Mouse (Mus musculus) embryonic facial prominence, embryonic 10.5 days (tissue): ENCODE data around the gene Leng8. TPM values are rescaled to one million over a fixed set of nuclear protein-coding genes. Genes with fewer than 3 reads are reported as not detected.

Experiments
- DNase-seq: peaks from one replicate; pipeline ENCODE4 v3.0.0-alpha.2; 2017; ENCODE audit warnings: low spot score
- H3K27ac ChIP-seq: fragments of 300-500 bp; sonication (generic); replicated peaks from 2 replicates; pipeline ENCODE4 v1.5.1; 2016; ENCODE audit warnings: mild to moderate bottlenecking
- H3K27me3 ChIP-seq: fragments of 300-500 bp; sonication (generic); replicated peaks from 2 replicates; pipeline ENCODE4 v1.6.1; 2016; ENCODE audit warnings: low read depth, mild to moderate bottlenecking; ENCODE audit not compliant: poor library complexity, severe bottlenecking
- H3K36me3 ChIP-seq: fragments of 300-500 bp; sonication (generic); replicated peaks from 2 replicates; pipeline ENCODE4 v1.6.1; 2016; ENCODE audit warnings: mild to moderate bottlenecking, moderate library complexity
- H3K4me1 ChIP-seq: fragments of 300-500 bp; sonication (generic); 2 replicates; pipeline ENCODE4 v1.6.1; 2016
- H3K4me3 ChIP-seq: fragments of 300-500 bp; sonication (generic); 2 replicates; pipeline ENCODE4 v1.5.1; 2016; ENCODE audit warnings: mild to moderate bottlenecking, moderate library complexity
- H3K9me3 ChIP-seq: fragments of 300-500 bp; sonication (generic); 2 replicates; pipeline ENCODE4 v1.6.1; 2016; ENCODE audit warnings: mild to moderate bottlenecking
- WGBS: fragments of 180-500 bp; shearing (Covaris S2); methylation state at CpG from one replicate; pipeline ENCODE4 v1.1.7; 2016; 5-methylcytosine and 5-hydroxymethylcytosine counted together
- polyA plus RNA-seq: library from polyadenylated mRNA; unstranded; fragments of >200 nt; fragmentation: Nextera tagmentation; extraction: Ambion mirVana; gene quantifications from 2 replicates; pipeline ENCODE4 v1.2.1, GENCODE M21; 2016

Gene Leng8
- polyA plus RNA-seq, 1 experiment from 2014 or later, result 68.2 TPM

GRCm38 (mm10) chr7:4144766-4145551, 8.1 kb downstream of the Leng8 start:
- Histone ChIP-seq H3K27me3 (peaks cover under 1% of the 10 kb centered on the region), H3K4me1 (peaks cover 16% of the 10 kb centered on the region), H3K27ac (no peak overlapping the region), H3K36me3 (peaks cover 86% of the 10 kb centered on the region), H3K9me3 (no peaks in the 10 kb centered on the region), H3K4me3 (no peak overlapping the region; the same call in 1 of the 2 replicates)
- 96% methylated on average over 20 of the region's 20 CpGs for WGBS
- peak; percentile 7 for DNase-seq

- Histone ChIP-seq H3K4me3 (no peak overlapping the region; the same call in 1 of the 2 replicates), H3K36me3 (peaks cover 79% of the 10 kb centered on the region)
- DNase-seq, result peak; percentile 42
Observed at GRCm38 (mm10) chr7:4145552-4146190, 8.8 kb downstream of the Leng8 start.

DNA sequence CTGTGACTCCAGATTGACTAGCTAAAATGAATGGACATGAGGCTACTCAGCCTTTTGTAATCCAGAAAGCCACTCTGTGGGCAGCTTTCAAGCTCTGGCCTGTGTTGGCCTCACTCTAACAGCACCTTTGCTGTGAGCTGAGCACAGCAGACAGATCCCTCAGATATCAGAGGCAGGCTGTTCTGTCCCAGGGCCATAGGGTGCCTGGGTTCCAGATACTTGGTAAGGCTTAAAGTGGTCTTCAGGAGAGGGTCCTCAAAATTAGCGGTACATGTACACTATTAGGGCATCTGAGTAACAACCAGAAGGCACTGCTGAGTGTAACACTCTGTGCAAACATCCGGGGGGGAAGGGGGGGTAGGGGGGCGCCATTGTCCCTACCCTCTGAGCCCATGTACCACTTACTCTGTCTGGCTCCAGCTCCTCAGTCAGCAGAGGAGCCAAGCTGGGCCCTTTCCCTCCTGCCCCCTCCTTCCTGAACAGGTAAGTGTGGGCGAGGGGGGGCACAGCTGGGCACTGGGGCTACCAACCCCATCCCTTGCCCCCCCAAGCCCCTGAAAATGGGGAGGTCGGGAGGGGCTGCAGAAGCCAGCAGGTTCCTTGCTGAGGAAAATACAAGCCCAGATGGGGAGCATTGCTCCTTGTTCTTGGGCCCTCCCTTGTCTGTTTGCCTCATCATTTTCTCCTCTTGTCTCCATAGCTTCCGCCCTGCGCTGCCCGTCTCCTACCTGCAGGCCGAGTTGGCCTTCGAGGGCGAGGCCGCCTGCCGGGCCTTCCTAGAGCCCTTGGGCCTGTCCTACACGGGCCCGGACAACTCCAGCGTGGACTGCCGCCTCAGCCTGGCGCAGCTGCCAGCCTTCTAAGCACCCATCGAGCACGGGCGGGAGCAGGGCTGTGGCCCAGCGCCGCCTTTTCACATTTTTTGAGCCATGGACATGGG, 9.7 kb downstream of the Leng8 start:
- Histone ChIP-seq H3K4me1 (peaks cover 26% of the 10 kb centered on the region), H3K4me3 (no peak overlapping the region), H3K36me3 (peaks cover 70% of the 10 kb centered on the region), H3K9me3 (no peaks in the 10 kb centered on the region), H3K27ac (no peak overlapping the region), H3K27me3 (peaks cover 16% of the 10 kb centered on the region)
- 93% methylated on average over 23 of the region's 23 CpGs for WGBS
- peak; percentile 5 for DNase-seq

More at GRCm38 (mm10) chr7:4145552-4146190, 8.8 kb downstream of the Leng8 start:
- H3K27me3 ChIP-seq, result peaks cover 8% of the 10 kb centered on the region
- 73% methylated on average over 6 of the region's 6 CpGs for WGBS
- no peaks in the 10 kb centered on the region for H3K9me3 ChIP-seq
- no peak overlapping the region for H3K27ac ChIP-seq
- H3K4me1 ChIP-seq, result peaks cover 23% of the 10 kb centered on the region

DNA sequence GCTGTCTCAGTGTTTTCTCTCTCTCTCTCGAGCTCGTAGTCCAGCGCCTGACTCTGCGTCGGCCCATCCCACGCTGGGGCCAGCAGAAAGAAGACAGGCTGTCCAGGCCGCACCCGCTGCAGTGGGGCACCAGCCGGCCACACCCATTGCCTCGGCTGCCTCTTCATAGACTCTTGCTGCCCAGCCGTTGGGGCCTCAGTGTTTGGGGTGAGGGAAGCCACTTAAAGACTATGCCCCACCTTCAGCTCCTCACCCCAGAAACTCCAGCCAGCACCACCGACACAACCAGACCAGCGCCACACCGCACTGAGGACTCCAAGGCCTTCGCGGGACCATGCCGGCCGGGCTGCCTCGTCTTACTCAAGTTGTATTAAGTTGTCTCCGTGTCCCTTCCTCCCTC, 10.5 kb downstream of the Leng8 start:
- H3K36me3 ChIP-seq, result peaks cover 62% of the 10 kb centered on the region
- peak; percentile 6 for DNase-seq
- 93% methylated on average over 17 of the region's 20 CpGs for WGBS

DNA sequence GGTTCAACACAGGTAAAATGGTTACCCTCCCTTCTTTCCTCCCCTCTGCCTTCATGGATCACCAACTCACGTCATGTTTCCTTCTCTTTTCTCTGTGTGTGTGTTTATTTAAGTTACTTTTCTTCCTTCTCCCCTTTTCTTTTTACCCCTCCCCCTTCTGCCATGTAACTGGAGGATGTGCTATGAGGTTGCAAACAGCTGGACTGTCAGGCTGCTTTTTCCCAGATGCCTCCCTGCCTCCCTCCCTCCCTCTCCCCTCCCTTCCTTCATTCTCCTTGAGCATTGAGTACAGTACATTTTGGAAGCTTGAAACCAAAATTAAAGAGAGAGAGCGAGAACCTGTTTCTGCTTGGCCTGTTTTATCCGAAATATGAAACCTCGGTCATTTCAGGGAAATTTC, 11.0 kb downstream of the Leng8 start:
- Histone ChIP-seq H3K36me3 (peaks cover 57% of the 10 kb centered on the region), H3K4me3 (no peak overlapping the region), H3K9me3 (no peaks in the 10 kb centered on the region), H3K27me3 (peaks cover 28% of the 10 kb centered on the region), H3K4me1 (peaks cover 26% of the 10 kb centered on the region), H3K27ac (no peak overlapping the region)
- WGBS, result 88% methylated on average over 4 of the region's 4 CpGs
- peak; percentile 5 for DNase-seq

More for the DNA sequence above, 10.5 kb downstream of the Leng8 start:
- H3K4me1 ChIP-seq, result peaks cover 26% of the 10 kb centered on the region
- H3K27ac ChIP-seq, result no peak overlapping the region
- H3K9me3 ChIP-seq, result no peaks in the 10 kb centered on the region
- H3K27me3 ChIP-seq, result peaks cover 25% of the 10 kb centered on the region
- H3K4me3 ChIP-seq, result no peak overlapping the region

- WGBS, result 29% methylated on average over 18 of the region's 18 CpGs
- H3K4me1 ChIP-seq, result peaks cover 26% of the 10 kb centered on the region
- no peaks in the 10 kb centered on the region for H3K9me3 ChIP-seq
- H3K27me3 ChIP-seq, result peaks cover 30% of the 10 kb centered on the region
- H3K4me3 ChIP-seq, result peak overlapping the region; percentile 77
- H3K27ac ChIP-seq, result peak overlapping the region; percentile 82
- peaks cover 50% of the 10 kb centered on the region for H3K36me3 ChIP-seq
- DNase-seq, result peak; percentile 19
Observed at GRCm38 (mm10) chr7:4148341-4149208, 11.7 kb downstream of the Leng8 start.

DNA sequence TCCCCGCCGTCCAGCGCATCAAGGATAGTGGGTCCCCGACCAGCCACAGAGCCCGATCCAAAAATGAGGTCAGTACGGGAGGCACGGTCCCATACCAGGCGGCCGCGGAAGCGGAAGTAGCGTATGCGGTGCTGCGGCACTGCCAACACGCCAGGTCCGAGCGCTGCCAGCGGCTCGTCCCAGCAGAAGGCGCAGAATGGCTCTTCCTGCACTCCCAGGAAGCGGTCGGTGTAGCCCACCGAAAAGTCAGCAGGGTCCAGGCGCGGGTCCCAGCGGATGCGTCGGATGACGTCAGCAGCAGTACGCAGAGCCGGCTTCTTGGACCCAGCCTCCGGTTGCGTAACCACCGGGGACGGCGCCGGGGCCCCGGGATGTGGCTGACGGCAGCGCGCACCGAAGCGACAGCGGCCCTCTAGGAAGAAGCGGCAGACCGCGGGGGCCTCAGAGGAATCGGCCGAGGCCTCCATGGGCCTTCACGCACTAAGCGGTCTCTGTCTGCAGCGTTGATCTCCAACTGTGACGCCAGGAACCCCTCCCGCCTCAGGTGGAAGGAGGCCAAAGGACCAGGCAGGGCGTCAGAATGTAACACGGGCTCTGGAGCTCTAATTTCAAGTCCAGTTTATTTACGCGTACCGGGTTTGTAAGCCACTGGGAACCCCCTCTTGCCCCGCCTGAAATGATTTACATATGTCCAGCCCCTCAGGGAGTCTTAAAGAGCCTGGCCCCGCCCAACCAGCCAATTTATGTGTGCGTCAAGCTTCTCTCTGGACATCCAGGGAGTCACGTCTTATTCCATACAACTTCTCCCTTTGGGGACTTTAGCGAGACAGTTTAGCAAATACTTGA, 12.6 kb downstream of the Leng8 start:
- peak overlapping the region; percentile 77 for H3K4me3 ChIP-seq
- peaks cover 30% of the 10 kb centered on the region for H3K27me3 ChIP-seq
- under 1% methylated on average over 64 of the region's 64 CpGs for WGBS
- H3K4me1 ChIP-seq, result peaks cover 26% of the 10 kb centered on the region
- peaks cover 41% of the 10 kb centered on the region for H3K36me3 ChIP-seq
- DNase-seq, result peak; percentile 70
- peak overlapping the region; percentile 82 for H3K27ac ChIP-seq
- H3K9me3 ChIP-seq, result no peaks in the 10 kb centered on the region

GRCm38 (mm10) chr7:4150059-4150541, 13.3 kb downstream of the Leng8 start, which contains the start of gene Leng9:
Gene Leng9, minus strand, starts transcription at chr7:4150374.
- H3K4me3 ChIP-seq, result peak within 1 kb of the TSS; percentile 77
- peaks cover 30% of the 10 kb centered on the region for H3K27me3 ChIP-seq
- H3K36me3 ChIP-seq, result peaks cover 35% of the 10 kb centered on the region
- H3K4me1 ChIP-seq, result peaks cover 26% of the 10 kb centered on the region
- WGBS, result 2% methylated on average over 14 of the region's 14 CpGs
- peak within 1 kb of the TSS; percentile 82 for H3K27ac ChIP-seq
- H3K9me3 ChIP-seq, result no peaks in the 10 kb centered on the region
- DNase-seq, result no peak

- WGBS, result 15% methylated on average over 14 of the region's 14 CpGs
- Histone ChIP-seq H3K4me1 (peaks cover 26% of the 10 kb centered on the region), H3K9me3 (no peaks in the 10 kb centered on the region), H3K4me3 (peak overlapping the region; percentile 77), H3K27ac (no peak overlapping the region), H3K27me3 (peaks cover 30% of the 10 kb centered on the region), H3K36me3 (peaks cover 27% of the 10 kb centered on the region)
- no peak for DNase-seq
Observed at GRCm38 (mm10) chr7:4150811-4151221, 14.0 kb downstream of the Leng8 start.

DNA sequence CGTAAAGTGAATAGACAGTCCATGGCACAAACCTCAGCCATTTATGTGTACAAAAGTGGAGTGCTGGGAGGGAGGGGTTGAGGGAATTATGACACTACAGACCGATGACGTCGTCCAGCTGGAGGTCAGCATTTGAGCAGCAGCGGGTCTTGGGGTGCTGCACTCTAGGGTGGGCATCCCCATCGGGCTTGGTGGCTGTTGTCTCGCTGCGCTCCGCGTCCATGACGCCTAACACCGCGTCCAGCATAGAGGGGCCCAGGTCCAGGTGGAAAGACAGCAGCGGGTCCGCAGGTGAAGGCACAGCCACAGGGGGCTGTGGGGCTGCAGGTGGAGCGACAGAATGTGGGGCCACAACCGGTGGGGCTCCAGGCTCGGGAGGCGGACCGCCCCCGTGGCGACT, 14.4 kb downstream of the Leng8 start:
- Histone ChIP-seq H3K4me1 (peaks cover 26% of the 10 kb centered on the region), H3K27ac (no peak overlapping the region), H3K4me3 (peak overlapping the region; percentile 77), H3K27me3 (peaks cover 30% of the 10 kb centered on the region), H3K36me3 (peaks cover 23% of the 10 kb centered on the region), H3K9me3 (no peaks in the 10 kb centered on the region)
- no peak for DNase-seq
- 23% methylated on average over 22 of the region's 22 CpGs for WGBS

DNA sequence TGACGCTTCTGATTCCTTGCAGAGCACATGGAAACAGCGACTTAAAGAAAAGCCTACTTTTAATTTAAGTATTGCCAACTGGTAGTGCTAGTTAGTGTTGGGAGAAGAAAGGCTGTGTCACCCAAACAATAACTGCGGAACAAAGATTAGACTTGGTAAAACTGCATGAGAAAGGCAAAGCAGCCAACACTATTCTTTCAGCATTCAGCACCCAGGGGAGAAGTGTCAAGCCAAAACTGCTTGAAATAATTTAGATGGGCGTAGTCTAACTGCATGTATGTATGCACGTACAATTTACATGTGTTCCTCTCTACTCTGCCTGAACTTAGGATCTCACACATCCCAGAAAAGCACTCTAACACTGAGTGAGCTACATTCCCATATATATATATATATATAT, 17.5 kb downstream of the Leng8 start:
- Histone ChIP-seq H3K9me3 (no peaks in the 10 kb centered on the region), H3K4me1 (peaks cover 13% of the 10 kb centered on the region)
- 85% methylated on average over 5 of the region's 5 CpGs for WGBS

More for the DNA sequence above, 17.5 kb downstream of the Leng8 start:
- Histone ChIP-seq H3K27me3 (peaks cover 30% of the 10 kb centered on the region), H3K36me3 (no peaks in the 10 kb centered on the region; the same call in 1 of the 2 replicates), H3K4me3 (no peak overlapping the region), H3K27ac (no peak overlapping the region)
- no peak for DNase-seq
